Mouse (Mus musculus): Measurements from ENCODE around the gene Nt5m. TPM values are rescaled to one million over a fixed set of nuclear protein-coding genes. Genes with fewer than 3 reads are reported as not detected.

Nt5m gene
- polyA plus RNA-seq, 1 experiment from 2014 or later, result 42.6 TPM

DNA sequence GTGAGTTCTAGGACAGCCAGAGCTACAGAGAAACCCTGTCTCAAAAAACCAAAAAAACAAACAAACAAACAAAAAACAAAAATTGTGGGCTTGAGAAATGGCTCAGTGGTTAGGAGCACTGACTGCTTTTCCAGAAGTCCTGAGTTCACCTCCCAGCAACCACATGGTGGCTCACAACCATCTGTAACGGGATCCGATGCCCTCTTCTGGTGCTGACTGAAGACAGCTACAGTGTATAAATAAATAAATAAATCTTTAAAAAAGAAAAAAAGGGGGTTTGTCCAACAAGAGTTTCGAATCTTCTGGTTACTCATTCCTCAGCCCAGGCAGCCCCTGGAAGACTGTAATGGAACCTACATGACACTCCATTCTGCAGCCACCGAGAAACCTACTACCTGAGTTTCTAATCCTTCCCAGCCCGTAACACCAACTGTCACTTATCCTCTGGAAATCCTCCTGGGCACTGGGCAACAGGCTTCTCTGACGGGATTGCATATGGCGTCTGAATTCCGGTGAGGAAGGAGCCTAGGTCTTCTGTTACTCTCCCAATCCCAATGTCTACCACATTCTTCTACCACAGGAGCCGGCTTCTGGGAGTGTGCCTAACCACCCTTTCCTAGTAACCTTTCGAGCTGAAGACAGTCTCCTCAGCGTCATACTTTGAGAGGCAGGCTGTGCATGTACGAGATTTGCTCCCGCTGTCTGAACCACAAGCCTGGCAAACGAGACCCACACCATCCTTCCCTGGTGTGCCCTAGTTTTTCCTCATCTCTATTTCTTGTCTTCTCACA is 30.9 kb upstream of the Nt5m start:
- Histone ChIP-seq H3K27ac (ENCODE audit: low read depth, low read length) (no peak overlapping the region), H3K36me3 (ENCODE audit: control insufficient read depth, insufficient read depth, low read length) (peaks cover 2% of the 10 kb centered on the region; the same call in 1 of the 2 replicates), H3K27me3 (ENCODE audit: control insufficient read depth, insufficient read depth, low read length) (no peaks in the 10 kb centered on the region), H3K9me3 (ENCODE audit: control insufficient read depth, low read length) (no peaks in the 10 kb centered on the region), H3K4me2 (replicated peaks; ENCODE audit: low read depth, low read length) (peak overlapping the region; percentile 70), H3K9ac (ENCODE audit: low read depth, low read length) (peak overlapping the region; percentile 97; the same call in 1 of the 2 replicates), H3K4me3 (ENCODE audit: low read depth, low read length) (peak overlapping the region; percentile 75), H3K4me1 (replicated peaks; ENCODE audit: control insufficient read depth, insufficient read depth, low read length) (peaks cover 5% of the 10 kb centered on the region; the same call in 1 of the 2 replicates)
- DNase-seq (ENCODE audit: low spot score) (no peak), ATAC-seq (ENCODE audit: low FRiP score) (no peak)
- 73% methylated on average over 14 of the region's 14 CpGs for WGBS

DNA sequence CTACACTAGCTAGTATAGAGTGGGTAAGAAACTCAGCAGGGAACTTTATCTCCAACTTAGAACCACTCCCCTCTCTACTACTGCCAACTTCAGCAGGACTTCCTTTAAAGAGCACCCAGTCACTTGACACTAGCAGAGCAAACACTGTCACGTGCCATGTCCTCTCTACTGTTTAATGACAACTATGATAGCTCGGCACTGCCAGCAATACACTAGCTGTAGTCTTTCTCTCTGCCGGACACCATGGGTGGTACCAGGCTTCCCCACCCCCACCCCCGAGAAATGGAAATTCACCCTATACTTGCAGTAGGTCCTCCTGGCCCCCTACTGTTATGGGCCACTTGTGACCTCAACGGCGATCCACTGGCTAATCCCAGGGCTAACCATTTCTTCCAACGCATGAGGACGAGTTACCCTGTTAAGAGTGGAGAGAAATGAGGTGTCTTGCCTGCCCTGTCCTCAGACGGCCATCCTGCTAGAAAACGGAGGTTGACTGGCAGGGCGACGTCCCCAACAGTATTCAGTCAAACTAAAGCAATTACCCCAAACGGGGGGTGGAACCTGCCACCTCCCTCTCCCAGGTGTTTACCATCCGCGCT is 30.1 kb upstream of the Nt5m start:
- ATAC-seq (ENCODE audit: low FRiP score) (peak; percentile 41; the same call in 1 of the 2 replicates), DNase-seq (ENCODE audit: low spot score) (no peak)
- WGBS, result 2% methylated on average over 15 of the region's 15 CpGs
- Histone ChIP-seq H3K9me3 (ENCODE audit: control insufficient read depth, low read length) (no peaks in the 10 kb centered on the region), H3K36me3 (ENCODE audit: control insufficient read depth, insufficient read depth, low read length) (no peaks in the 10 kb centered on the region), H3K27me3 (ENCODE audit: control insufficient read depth, insufficient read depth, low read length) (no peaks in the 10 kb centered on the region), H3K9ac (ENCODE audit: low read depth, low read length) (peak overlapping the region; percentile 97), H3K27ac (ENCODE audit: low read depth, low read length) (peak overlapping the region; percentile 95), H3K4me3 (ENCODE audit: low read depth, low read length) (peak overlapping the region; percentile 75), H3K4me1 (replicated peaks; ENCODE audit: control insufficient read depth, insufficient read depth, low read length) (peaks cover 5% of the 10 kb centered on the region; the same call in 1 of the 2 replicates), H3K4me2 (replicated peaks; ENCODE audit: low read depth, low read length) (peak overlapping the region; percentile 70)

DNA sequence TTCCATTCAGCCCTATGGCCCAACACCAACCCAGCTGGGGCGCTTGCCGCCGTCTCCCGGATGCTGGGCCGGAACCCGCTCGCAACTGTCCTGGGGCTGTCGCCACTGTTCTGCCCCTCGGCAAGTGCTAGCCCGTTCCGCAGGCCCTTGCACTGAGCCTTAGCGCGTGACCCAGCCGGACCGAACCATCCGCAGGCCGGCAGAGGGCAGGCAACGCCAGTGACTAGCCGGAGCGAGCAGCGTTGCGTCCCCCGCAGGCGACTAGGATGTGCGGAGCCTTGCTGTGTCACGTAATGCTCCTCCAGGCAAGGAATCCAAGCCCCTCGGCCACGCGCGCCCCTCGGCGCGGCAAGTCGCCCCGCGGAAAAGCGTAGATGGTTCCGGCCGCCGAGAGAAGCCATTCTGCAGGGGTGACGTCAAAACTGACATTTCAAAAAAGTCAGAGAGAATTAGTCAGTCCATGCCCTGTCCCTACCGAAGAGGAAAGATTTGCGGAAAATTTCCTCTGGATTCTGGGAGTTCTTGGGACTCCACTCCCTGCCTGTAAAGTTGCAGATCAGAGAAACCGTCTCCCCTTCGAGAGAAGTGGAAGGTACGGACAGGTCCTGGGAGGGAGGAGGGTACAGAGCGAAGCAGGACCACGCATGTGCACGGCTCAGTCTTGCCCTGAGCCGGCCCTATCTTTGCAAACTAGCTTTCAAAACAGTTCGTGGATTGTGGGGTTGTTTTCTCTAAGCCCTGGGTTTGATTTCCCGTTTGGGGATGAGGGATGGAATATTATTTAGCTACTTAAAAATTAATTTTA is 29.4 kb upstream of the Nt5m start, which contains the start of gene Flcn:
Gene Flcn (minus strand): TSS at position 347 of the 805 bp plus-strand sequence.
- H3K9me3 ChIP-seq (ENCODE audit: control insufficient read depth, low read length), result no peaks in the 10 kb centered on the region
- H3K27ac ChIP-seq (ENCODE audit: low read depth, low read length), result peak within 1 kb of the TSS; percentile 95
- no peaks in the 10 kb centered on the region for H3K36me3 ChIP-seq (ENCODE audit: control insufficient read depth, insufficient read depth, low read length)
- H3K4me1 ChIP-seq (replicated peaks; ENCODE audit: control insufficient read depth, insufficient read depth, low read length), result peaks cover 5% of the 10 kb centered on the region; the same call in 1 of the 2 replicates
- ATAC-seq (ENCODE audit: low FRiP score), result peak; percentile 96
- 0% methylated on average over 52 of the region's 52 CpGs for WGBS
- peak within 1 kb of the TSS; percentile 75 for H3K4me3 ChIP-seq (ENCODE audit: low read depth, low read length)
- H3K9ac ChIP-seq (ENCODE audit: low read depth, low read length), result peak within 1 kb of the TSS; percentile 97
- H3K4me2 ChIP-seq (replicated peaks; ENCODE audit: low read depth, low read length), result peak within 1 kb of the TSS; percentile 70
- peak; percentile 89 for DNase-seq (ENCODE audit: low spot score)
- no peaks in the 10 kb centered on the region for H3K27me3 ChIP-seq (ENCODE audit: control insufficient read depth, insufficient read depth, low read length)

DNA sequence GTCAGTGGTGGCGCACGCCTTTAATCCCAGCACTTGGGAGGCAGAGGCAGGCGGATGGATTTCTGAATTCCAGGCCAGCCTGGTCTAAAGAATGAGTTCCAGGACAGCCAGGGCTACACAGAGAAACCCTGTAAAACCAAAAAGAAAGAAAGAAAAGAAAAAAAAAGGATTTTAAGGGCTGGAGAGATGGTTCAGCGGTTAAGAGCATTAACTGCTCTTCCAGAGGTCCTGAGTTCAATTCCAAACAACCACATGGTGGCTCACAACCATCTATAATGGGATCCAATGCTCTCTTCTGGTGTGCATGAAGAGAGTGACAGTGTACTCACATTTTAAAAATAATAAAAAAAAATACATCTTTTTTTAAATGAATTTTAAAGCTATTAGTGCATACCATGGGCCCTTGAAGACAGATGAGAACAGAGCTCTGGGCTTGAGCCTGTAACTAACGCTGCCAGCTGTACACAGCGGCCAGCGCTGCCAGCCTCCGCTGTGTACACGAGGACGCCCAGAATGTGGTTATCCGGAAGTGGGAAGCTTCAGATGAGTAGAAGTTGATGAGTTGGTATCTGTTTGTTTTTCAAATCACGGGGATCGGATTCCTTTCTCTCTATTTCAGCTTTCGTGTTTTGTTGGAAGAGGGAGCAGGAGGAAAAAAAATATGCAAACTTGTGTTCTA is 28.6 kb upstream of the Nt5m start:
- Histone ChIP-seq H3K4me3 (ENCODE audit: low read depth, low read length) (peak overlapping the region; percentile 75), H3K27me3 (ENCODE audit: control insufficient read depth, insufficient read depth, low read length) (no peaks in the 10 kb centered on the region), H3K9ac (ENCODE audit: low read depth, low read length) (peak overlapping the region; percentile 97), H3K4me1 (replicated peaks; ENCODE audit: control insufficient read depth, insufficient read depth, low read length) (peaks cover 5% of the 10 kb centered on the region; the same call in 1 of the 2 replicates), H3K4me2 (replicated peaks; ENCODE audit: low read depth, low read length) (peak overlapping the region; percentile 70), H3K9me3 (ENCODE audit: control insufficient read depth, low read length) (no peaks in the 10 kb centered on the region), H3K36me3 (ENCODE audit: control insufficient read depth, insufficient read depth, low read length) (no peaks in the 10 kb centered on the region), H3K27ac (ENCODE audit: low read depth, low read length) (peak overlapping the region; percentile 95; the same call in 1 of the 2 replicates)
- WGBS, result 67% methylated on average over 14 of the region's 14 CpGs
- ATAC-seq (ENCODE audit: low FRiP score), result 0 out of 2 replicates have a peak, but pooled peaks have one; percentile 14
- no peak for DNase-seq (ENCODE audit: low spot score)

DNA sequence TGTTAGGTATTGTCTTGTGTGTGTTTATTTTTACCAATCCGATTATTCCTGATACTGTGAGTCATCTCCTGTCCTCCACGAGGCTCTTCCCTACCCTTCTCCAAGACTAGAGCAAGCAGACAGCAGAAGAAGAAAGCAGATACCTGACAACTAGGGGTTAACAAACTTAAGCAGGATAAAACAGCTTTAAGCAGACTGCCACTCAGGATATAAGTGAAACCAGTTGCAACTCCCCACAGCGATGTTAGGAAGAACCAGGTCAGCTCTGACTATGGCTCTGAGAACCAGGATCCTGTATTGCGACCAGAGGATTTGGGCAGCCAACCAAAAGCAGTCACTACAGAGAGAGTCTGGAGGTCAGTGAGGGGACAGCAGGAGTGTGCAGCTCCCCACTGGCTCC is 28.0 kb upstream of the Nt5m start:
- Histone ChIP-seq H3K4me2 (replicated peaks; ENCODE audit: low read depth, low read length) (no peak overlapping the region), H3K9ac (ENCODE audit: low read depth, low read length) (no peak overlapping the region), H3K4me3 (ENCODE audit: low read depth, low read length) (no peak overlapping the region), H3K27ac (ENCODE audit: low read depth, low read length) (no peak overlapping the region), H3K4me1 (replicated peaks; ENCODE audit: control insufficient read depth, insufficient read depth, low read length) (peaks cover 5% of the 10 kb centered on the region; the same call in 1 of the 2 replicates), H3K27me3 (ENCODE audit: control insufficient read depth, insufficient read depth, low read length) (no peaks in the 10 kb centered on the region), H3K36me3 (ENCODE audit: control insufficient read depth, insufficient read depth, low read length) (no peaks in the 10 kb centered on the region), H3K9me3 (ENCODE audit: control insufficient read depth, low read length) (no peaks in the 10 kb centered on the region)
- DNase-seq (ENCODE audit: low spot score) (no peak), ATAC-seq (ENCODE audit: low FRiP score) (no peak)
- 77% methylated on average over 4 of the region's 4 CpGs for WGBS

DNA sequence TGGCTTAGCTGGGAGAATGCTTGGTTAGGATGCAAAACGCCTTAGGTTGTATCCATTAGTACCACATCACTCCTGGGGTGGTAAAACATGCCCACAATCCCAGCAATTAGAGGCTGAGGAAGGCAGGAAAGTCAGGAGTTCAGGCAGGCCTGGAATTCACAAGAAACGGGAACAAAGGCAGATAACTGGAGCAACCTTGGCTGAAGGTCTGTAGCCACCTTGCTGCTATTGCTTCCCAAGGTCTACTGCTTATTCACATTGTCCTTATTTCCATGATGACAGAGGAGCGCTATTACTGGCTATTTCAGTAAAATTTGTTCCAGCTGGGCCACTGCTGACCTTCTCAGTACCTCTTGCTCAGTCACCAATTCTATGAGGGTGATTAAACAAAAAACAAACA is 26.0 kb upstream of the Nt5m start:
- no peak overlapping the region for H3K4me3 ChIP-seq (ENCODE audit: low read depth, low read length)
- no peaks in the 10 kb centered on the region for H3K27me3 ChIP-seq (ENCODE audit: control insufficient read depth, insufficient read depth, low read length)
- ATAC-seq (ENCODE audit: low FRiP score) (no peak), DNase-seq (ENCODE audit: low spot score) (no peak)
- H3K4me2 ChIP-seq (replicated peaks; ENCODE audit: low read depth, low read length), result no peak overlapping the region
- no peak overlapping the region for H3K27ac ChIP-seq (ENCODE audit: low read depth, low read length)
- peaks cover 7% of the 10 kb centered on the region; the same call in 1 of the 2 replicates for H3K36me3 ChIP-seq (ENCODE audit: control insufficient read depth, insufficient read depth, low read length)
- no peak overlapping the region for H3K9ac ChIP-seq (ENCODE audit: low read depth, low read length)
- peaks cover 5% of the 10 kb centered on the region; the same call in 1 of the 2 replicates for H3K4me1 ChIP-seq (replicated peaks; ENCODE audit: control insufficient read depth, insufficient read depth, low read length)
- 82% methylated on average over 3 of the region's 3 CpGs for WGBS
- H3K9me3 ChIP-seq (ENCODE audit: control insufficient read depth, low read length), result no peaks in the 10 kb centered on the region

DNA sequence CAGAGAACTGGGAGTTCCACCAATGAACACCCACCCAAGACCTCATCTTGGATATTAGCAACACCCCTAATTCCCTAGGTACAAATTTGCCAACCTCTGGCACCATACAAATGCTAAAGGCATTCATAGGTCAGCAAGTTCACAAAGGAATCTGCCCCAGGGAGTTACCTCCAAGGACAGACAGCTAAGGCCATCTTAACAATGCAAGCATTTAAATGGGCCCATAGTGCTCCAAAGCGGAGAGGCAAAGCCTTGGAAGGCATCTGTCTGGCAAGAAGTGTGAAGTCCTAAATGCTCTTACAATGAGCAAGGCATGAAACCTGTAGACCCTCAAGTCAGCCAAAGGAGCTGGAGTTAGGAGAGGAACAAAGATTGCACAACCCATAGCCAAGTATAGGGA is 24.9 kb upstream of the Nt5m start:
- Histone ChIP-seq H3K27ac (ENCODE audit: low read depth, low read length) (no peak overlapping the region), H3K36me3 (ENCODE audit: control insufficient read depth, insufficient read depth, low read length) (peaks cover 10% of the 10 kb centered on the region), H3K4me2 (replicated peaks; ENCODE audit: low read depth, low read length) (no peak overlapping the region), H3K4me3 (ENCODE audit: low read depth, low read length) (no peak overlapping the region), H3K27me3 (ENCODE audit: control insufficient read depth, insufficient read depth, low read length) (no peaks in the 10 kb centered on the region), H3K9ac (ENCODE audit: low read depth, low read length) (no peak overlapping the region), H3K9me3 (ENCODE audit: control insufficient read depth, low read length) (no peaks in the 10 kb centered on the region), H3K4me1 (replicated peaks; ENCODE audit: control insufficient read depth, insufficient read depth, low read length) (no peaks in the 10 kb centered on the region)
- DNase-seq (ENCODE audit: low spot score), result no peak
- whole genome bisulfite sequencing, result 54% methylated on average over 1 of the region's 1 CpGs
- no peak for ATAC-seq (ENCODE audit: low FRiP score)

DNA sequence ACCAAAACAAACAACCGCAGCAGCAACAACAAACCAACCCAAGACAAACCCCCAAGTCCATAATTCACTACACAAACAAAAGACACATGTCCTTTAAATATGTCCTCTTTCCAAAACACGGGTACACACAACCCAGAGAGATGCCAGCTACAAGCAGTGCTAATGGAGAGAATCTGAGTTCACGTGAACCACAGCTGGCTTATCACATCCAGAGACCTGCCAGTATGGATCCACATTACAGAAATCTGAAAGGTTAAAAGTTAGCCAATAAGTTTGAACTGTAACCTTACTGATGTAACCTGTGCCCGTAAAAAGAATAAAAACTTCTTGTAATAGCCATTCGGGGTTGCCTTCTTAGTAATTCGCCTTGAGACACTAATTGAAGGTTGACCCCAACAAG is 24.3 kb upstream of the Nt5m start:
- no peak overlapping the region for H3K4me2 ChIP-seq (replicated peaks; ENCODE audit: low read depth, low read length)
- no peak for DNase-seq (ENCODE audit: low spot score)
- no peaks in the 10 kb centered on the region for H3K27me3 ChIP-seq (ENCODE audit: control insufficient read depth, insufficient read depth, low read length)
- H3K9ac ChIP-seq (ENCODE audit: low read depth, low read length), result no peak overlapping the region
- no peaks in the 10 kb centered on the region for H3K9me3 ChIP-seq (ENCODE audit: control insufficient read depth, low read length)
- H3K4me1 ChIP-seq (replicated peaks; ENCODE audit: control insufficient read depth, insufficient read depth, low read length), result no peaks in the 10 kb centered on the region
- peaks cover 14% of the 10 kb centered on the region for H3K36me3 ChIP-seq (ENCODE audit: control insufficient read depth, insufficient read depth, low read length)
- ATAC-seq (ENCODE audit: low FRiP score), result no peak
- WGBS, result 93% methylated on average over 6 of the region's 6 CpGs
- no peak overlapping the region for H3K27ac ChIP-seq (ENCODE audit: low read depth, low read length)
- no peak overlapping the region for H3K4me3 ChIP-seq (ENCODE audit: low read depth, low read length)

Data from hindbrain, embryonic 11.5 days (tissue).